Mouse (Mus musculus) kidney, postnatal 25 days (tissue): ENCODE measurements at regions not wholly inside any gene's neighbourhood (a gene's known extent, or its start where the extent isn't known, plus 50 kb on each side); places are given as distances from the start of the nearest gene placed in this dataset.

Source experiments
- DNase-seq, 2 experiments: peaks; one replicate each; pipeline ENCODE4 v3.0.0; 2021; ENCODE audit warnings: mixed read lengths in 2 of 2

DNA sequence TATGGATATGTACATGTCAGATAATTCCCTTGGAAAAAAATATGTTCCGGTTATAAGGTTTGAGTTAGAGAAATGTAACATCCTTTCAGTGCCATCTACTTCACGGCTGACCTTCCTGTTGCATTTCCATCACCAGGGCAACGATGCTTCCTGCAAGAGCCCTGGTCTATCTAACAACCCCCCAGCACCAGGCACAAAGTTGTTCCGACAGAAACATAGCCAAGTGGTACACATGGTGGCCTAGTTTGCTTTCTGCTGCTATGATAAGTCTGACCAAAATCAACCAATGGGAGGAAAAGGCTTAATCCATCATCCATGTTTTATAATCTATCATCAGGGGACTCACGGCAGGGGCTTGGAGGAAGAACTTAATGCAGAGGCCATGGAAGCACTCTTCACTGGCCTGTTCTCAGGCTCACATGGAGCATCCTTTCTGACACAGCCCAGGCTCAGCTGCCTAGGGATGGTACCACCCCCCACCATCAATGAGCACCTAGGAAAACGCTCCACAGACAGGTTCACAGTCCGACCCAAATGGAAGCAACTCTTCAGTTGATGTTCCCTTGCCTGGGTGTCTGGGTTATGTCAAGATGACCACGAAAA is 372.2 kb downstream of the Cbln4 start:
- no peak for DNase-seq

DNA sequence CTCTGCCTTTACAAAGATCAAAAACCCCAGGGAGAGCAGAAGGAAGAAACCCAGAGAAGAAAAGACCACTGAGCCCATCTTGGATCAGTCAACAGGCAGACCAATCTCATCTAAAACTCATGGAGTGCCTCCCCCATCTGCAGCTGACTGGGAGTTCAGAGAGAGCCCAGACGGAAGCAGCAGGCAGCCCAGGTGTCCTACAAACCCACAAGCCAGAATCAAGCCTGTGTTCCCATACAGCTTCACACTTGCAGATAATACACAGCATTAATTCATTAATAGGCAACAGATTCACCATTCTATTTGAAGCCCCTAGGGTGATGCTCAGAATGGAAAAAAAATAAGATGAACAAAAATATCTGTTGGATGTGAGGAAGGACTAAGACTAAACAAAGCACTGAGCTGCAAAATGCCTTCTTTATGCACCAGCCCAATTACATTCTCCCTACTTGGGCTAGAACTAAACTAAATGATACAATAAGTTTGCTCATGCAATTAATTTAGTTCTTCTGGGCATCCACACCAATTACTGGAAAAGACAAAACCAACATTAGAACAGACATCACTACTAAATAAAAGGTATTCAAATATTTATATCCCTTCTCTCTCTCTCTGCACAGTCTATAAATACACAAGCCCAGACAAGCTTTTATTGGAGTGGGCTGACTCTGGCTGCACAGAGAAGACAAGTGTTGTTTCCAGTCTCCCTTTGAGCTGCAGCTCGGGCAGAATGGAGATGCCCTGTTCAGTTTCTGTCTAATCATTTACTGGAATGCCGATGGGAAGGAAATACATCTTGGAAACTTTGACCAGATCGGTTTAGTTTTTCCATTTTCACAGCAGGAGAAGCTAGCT is 374.2 kb downstream of the Cbln4 start:
- no peak for DNase-seq

DNA sequence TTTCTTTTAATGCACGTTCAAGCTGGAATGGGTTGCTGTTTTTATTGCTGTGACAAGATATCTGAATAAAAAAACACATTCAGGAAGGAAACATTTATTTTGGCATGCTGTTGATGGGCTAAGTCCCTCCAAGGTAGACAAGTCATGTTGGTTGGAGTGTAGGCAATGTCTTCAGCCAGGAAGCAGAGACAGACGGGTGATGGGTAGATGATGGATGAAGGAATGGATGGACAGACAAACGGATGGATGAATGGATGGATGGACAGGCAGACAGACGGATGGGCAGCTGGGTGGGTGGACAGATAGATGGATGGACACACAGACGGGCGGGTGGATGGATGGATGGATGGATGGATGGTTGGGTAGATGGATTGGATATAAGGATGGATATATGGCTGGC is 380.7 kb downstream of the Cbln4 start:
- DNase-seq, result no peak

DNA sequence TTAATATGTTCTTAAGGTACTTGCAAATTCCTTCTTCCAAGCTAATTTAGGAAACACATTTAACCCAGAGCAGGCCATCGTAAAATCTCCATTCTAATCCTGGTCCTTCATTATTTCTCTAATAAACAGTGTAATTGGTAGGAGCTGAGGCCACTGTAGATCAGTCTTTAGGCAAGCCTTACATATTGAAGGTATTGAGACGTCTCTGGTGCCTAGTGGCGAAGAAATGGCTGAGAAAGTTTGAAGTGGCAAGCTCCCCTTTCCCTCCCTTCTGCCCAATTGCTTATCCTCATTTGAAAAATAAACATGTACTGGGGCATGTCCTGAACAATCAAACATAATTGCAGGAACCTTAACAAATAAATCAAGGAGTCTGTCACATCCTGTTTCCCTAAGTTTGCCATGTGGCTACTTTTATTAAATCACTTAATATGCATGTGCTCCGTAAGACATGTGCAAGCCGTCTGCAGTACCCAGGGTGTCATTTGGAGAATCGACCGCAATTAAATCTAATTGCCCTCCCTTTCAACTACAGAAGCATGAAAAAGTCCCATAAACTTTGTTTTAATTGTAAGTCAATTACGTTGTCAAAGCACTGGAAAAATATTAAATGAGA is 381.3 kb downstream of the Cbln4 start:
- DNase-seq, result no peak

DNA sequence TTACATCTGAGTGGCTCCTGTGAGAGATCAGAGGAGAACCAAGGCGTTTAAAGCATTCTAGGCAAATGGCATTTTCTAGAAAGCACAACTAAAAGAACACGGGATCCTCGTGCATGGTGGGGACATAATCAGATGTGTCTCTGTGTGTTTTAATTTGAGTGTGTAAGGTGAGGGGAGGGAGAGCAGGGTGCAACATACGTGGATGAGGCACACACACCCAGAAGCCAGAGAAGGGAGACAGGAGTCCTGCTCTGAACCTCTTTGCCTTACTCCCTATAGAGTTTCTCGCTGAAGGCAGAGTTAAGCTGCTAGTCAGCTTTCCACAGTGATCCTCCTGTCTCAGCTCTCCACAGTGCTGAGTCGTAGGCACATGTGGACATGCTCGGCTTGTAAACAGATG is 386.1 kb downstream of the Cbln4 start:
- no peak for DNase-seq

DNA sequence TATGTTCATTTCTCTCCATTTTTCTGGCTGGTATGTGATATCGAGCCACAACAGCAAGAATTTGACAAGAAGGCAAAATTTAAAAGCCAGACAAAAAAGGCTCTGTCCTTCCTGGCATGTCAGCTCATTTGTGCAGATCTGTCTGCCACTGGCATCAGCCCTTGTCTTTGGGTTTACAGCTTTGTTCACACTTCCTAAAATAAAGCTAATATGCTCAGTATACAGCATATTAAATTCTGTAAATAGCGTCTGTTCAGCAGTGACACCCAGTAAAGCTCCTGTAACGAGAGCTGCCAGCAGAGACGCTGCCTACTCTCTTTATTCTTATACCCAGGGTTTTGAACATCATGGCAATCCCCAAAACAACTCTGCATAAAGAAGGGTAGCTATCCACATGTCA is 401.5 kb downstream of the Cbln4 start:
- no peak for DNase-seq

DNA sequence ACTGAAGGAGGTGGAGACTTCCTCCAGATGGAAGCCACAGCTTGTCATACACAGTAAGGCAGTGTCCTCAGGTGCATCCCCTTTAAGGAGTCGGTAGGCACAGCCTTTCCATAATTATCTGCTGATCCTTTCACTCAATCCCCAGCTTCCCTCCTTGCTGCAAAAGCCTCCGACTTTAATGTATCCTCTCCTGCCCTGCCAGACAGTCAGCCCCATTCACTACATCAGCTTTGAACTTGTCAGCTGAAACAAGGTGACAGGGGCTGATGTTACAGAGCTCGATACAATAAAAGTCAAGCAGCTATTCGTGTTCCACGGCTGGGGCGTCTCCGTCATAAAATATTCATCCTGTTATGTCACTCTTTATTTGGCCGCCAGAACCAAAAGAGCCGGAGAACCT is 402.8 kb downstream of the Cbln4 start:
- DNase-seq, result peak; percentile 8 to 40

DNA sequence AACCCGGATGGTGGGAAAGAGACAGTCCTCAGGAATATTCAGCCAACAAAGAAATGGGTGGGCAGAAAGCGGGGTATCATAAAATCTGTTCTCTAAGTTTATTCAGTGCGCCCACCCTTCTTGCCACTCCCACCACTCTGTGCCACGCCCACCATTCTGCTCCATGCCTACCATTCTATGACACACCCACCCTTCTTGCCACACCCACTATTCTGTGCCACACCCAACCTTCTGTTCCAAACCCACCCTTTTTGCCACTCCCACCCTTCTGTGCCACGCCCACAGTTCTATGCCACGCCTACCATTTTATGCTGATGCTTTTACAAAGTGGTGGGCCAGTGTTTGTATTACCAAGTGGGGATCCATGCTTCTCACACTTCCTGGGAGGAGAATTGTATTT is 404.3 kb downstream of the Cbln4 start:
- DNase-seq, result no peak

DNA sequence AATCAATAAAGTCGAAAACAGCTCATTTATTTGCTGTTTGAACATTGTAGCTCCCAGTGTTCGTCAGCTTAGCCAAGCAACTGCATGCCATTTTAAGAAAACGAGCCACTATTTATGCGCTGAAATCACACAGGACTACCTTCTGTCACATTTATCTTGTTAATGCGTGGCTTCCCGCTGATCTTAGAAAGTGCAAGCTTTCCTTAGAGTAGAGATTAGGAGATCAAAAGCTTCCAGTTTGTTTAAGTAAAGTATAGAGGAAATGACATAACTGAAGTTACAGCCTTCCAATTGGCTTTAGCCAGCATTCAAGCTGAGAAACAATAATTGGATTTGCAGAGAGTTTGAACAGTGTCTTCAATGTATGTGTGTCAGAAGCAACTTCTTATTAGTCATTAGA is 406.4 kb downstream of the Cbln4 start:
- no peak for DNase-seq

DNA sequence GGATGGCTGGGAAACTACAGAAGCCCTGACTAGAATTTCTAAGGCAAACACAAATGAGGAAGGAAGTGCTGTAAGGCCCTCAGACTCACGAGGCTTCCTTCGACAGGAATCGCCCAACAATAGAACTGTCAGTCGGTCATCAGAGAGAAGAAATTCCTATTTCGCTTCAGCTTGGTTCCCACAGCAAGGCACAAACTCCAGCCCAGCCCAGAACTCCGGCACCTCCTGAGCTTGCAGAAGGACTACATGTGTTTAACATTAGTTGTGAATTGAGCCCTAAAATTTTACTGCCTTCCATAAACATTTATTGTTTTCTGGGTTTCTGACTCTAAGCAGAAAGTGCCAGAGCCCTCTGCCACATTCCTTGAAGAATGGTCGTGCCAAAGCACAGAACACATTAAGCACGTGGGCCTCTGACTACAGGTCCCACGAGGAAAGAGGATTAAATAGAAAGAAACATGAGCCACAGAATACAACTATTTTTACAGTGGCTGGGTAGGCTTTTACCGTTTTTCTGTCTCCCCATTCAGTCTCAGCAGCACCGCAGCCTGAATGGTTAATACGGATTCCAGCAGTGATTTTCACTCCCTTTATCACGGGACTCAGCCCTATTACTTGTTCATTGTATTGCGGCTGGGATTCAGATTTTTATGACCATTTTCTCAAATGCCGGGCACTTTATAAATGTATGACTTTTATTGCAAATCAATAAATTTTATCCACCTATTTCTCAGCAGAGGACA is 409.7 kb downstream of the Cbln4 start:
- DNase-seq, result peak; percentile 50 to 68

DNA sequence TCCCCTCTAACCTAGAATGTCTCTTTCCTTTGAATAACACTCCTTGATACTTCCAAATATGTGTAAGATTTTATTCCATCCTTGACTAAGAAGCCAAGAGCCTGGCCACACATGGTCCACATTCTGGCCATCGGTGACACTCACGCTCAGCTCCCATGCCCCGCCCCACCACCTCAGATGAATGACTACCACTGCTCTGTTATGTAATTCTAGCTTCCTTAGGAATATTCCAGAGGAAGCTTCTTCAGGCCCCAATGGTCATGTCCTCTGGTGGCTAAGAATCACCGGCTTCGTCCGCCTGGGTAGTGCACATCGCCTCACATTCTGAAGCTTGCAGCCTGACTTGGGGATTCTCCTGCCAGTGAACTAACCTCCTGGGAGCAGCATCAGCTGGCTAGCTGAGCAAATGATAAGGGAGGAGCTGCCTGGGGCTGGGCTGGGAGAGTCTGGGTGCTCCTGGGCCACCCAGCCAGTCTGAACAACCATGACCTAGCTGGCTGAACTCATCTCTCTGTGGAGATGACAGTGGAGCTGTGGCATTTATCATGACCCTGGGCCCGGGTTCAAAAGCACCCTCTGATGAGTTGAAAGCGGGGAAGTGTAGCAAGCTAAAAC is 413.1 kb downstream of the Cbln4 start:
- DNase-seq, result peak; percentile 46 to 71

DNA sequence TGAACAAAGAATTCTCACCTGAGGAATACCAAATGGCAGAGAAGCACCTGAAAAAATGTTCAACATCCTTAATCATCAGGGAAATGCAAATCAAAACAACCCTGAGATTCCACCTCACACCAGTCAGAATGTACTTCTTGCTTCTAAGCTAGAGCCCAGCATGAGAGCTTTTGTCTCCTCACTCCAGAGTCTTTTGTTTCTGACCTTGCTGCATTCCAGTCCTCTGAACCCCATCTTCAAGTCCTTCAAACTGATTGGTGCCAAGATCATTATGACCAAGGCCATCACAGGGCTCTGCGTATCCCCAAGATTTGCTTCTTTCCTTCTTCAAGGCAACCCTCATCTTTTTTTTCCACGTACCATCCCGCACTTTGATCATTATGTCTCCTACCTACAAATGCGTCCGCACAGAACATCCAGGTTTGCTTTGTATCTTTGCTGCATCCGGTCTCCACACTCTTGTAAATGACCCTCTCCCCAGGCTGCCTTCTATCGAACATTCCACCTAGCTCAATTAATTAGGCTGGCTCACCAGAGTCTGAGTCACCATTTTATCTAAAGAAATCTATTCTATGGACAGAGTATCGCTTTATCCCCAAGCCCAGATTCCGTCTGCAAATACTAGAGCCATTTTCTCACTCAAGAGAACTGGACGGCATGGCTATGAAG is 414.9 kb downstream of the Cbln4 start:
- DNase-seq, result no peak

DNA sequence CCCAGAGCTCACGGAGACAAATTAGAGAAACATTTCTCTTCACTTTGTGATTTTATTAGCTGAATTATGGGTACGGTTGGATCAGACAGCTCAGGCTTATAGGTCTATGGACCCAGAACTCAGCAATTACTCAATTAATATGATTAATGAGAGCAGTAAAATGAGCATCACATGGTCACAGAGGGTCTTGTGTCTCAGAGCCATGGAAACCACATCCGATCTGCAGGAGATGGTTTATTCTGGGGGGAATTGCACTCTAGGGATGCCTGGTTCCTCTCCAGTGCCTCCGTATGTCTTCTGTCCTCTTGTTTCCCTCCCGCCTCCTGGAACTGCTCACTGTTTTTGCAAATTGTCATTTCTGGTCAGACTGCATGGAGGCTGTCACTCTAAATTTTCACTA is 422.6 kb downstream of the Cbln4 start:
- no peak for DNase-seq

DNA sequence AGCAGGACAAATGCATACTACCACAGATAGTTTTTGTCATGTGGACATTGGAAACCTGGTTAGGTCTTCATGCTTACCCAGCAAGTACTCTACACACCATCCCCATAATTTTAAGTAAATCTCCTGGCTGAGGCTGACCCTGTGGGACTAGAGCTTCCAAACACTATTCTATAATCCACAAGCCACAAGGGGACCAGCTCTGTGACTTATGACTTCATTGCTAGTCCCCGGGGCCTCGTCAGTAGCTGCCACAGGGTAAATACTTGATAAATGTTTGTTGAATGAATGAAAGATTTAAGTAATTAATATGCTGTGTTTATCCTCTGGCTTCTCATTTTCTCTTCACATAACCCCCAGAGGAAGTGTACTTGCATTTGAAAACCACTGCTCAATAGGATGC is 423.0 kb downstream of the Cbln4 start:
- DNase-seq, result no peak

DNA sequence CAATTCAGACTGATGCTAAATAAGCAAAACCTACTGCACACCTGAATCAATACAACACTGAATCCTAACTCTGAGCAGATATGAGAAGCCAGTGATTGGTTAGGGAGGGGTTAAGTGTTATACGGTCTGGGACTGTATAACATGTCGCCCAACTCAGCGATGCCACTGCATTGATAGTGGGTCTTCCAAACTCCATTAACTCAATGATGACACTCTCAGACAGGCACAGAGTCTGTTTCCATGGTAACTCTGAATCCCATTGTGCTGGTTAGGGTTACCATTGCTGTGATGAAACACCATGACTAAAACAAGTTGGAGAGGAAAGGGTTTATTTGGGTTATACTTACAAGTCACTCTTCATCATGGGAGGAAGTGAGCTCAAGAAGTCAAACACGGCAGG is 424.5 kb downstream of the Cbln4 start:
- no peak for DNase-seq

DNA sequence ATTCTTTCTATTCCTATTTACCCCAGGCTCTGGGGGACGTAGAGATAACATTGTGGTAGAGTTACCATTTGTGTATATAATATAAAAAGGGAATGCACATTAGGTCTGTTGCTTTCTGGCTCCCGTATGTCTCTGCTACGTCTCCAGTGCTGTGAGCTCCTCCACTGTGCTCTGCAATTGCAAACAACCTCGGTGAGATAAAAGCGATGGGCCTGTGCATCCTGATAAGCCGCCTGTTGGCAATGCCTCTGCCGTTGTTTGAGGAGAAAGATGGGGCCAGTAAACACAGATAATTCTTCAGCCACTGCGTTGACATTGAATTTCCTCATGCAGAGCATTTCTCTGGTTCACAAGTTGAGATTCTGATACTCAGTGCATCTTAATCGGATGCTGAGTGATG is 424.9 kb downstream of the Cbln4 start:
- DNase-seq, result no peak

DNA sequence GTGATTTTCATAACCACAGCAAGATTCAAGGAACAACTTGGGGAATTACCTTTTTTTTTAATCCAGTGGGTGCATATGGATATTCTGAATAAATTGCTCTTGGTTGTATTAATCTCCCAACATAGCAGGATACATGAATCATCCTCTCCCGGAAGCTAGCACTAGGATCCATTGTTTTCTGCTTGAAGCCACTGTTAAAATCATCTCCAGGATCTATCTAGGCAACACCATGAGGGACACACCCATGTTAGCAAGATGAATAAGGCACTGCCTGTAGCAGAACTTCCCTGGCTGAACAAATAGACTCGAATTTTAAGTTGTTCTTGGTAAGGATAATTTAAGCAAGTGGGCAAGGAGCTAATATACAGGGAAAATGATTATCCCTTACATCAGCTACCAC is 427.8 kb downstream of the Cbln4 start:
- DNase-seq, result no peak

DNA sequence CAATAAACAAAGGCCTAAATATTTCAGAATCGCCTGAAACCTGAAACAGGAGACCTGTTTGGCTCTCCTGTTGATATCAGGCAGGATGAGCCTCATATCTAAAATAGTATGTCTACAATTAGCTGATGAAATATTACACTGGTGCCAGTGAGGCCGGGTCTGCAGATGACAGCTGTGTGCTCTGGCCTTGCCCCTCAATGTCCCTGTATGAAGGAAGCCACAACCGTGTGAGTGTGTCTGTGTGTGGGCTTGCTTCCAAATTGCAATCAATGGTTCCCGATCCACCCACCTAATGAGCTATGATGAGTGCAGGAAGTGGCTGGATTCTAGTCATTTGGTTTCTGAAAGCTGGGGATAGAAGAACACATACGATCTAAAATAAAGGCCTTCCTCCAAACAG is 438.2 kb downstream of the Cbln4 start:
- no peak for DNase-seq

DNA sequence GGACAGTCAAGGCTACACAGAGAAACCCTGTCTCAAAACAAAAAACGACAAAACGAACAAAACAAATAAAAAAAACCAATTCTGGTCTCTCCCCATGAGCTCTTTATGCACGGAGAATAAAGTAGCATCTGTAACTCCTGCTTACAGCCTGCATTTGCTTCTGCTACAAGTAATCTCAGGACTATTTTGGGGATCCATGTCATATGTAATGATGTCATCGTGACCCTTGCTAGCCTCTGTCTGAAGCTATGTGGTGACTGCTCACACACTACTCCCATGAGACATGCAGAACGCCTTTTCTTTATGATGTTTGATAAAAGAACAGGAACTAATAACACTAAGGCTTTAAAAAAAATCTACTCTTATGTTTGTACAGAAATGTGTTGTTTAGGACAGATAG is 448.0 kb downstream of the Cbln4 start:
- DNase-seq, result no peak

DNA sequence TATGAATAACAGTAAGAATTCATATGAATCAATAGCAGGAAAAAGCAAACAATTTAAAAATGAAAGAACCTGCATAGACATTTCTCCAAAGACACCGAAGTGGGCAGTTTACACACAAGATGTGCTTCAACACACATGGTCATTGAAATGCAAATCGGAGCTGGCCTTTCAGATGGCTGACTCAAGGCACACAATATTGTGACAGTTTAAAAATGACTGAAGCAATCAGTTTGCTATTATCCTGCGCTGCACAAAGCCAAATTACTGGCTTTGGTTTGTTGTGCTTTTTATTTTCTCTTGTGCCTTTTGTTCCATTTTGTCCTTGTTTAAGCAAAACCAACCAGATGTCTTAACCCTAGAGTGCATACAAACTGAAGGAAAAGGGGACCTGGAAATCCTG is 449.4 kb downstream of the Cbln4 start:
- no peak for DNase-seq

DNA sequence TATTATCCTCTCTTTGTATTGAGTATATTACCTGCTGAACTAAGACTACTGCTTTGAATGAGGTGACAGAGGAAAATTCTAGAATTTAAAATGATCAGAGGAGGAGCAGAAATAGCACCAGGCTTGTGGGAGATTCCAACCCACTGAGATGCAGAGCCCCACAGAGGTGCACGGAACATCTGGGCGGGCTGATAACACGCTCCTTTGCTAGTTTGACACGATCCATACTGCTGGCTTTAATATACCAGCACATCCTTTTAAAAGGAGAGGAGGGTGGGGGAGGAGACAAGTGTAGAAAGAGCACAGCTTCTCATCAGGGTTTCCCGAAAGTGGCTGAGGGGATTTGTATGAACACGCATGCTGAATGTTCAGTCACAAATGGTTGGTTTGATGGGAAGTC is 451.0 kb downstream of the Cbln4 start:
- DNase-seq, result no peak

DNA sequence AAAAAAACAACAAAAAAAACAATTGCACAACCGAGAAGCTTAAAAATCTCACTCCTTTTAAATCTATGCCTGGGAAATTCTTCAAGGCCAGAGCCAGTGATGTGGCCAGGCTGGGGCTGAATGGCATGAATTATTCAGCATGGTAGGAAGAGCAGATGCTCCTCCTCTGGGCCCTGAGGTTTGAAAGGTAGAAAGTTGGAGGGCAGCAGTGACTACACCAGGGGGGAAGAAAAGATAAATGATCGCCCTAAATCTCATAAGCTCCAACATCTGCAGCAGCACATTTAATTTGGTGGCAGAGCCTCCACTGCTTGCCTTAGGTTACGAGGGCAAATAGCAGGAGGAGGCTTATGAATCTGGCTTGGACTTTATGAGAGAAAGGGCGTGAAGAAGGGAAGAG is 455.1 kb downstream of the Cbln4 start:
- no peak for DNase-seq

DNA sequence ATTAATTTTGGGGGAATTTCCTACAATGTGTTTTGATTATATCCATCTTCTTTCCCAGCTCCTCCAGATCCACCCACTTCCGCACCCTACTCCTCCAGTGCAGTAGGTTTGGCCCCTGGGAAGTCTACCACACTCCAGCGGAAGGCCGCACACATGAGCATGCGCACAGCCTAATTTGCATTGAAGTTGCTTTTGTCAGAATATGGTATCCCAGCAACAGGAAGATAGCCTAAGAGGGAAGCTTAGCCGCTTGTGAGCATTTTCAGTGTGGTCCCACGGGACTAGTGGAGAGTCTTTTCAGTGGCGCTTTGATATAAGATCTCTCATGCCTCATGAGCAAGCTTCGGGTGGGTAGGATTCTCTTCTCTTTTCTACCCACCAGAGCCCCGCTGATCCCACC is 455.6 kb downstream of the Cbln4 start:
- DNase-seq, result no peak
